Mouse (Mus musculus) thymus, adult 2 months (tissue): Measurements from ENCODE around the gene Mgll. TPM values are rescaled to one million over a fixed set of nuclear protein-coding genes. Genes with fewer than 3 reads are reported as not detected.

Experiments used
- DNase-seq: peaks from one replicate; pipeline ENCODE4 v3.0.0; 2021
- H3K27ac ChIP-seq: fragments of 200-500 bp; 2 replicates; pipeline ENCODE4 v1.5.1; 2012; ENCODE audit warnings: low read length, control low read depth; ENCODE audit not compliant: control insufficient read depth, insufficient read depth
- H3K27me3 ChIP-seq: fragments of 200-500 bp; 2 replicates; pipeline ENCODE4 v1.6.1; 2012; ENCODE audit warnings: mild to moderate bottlenecking, low read length, moderate library complexity, mixed read lengths; ENCODE audit not compliant: control insufficient read depth, insufficient read depth
- H3K36me3 ChIP-seq: fragments of 200-500 bp; 2 replicates; pipeline ENCODE4 v1.6.1; 2012; ENCODE audit warnings: mild to moderate bottlenecking, low read length, moderate library complexity; ENCODE audit not compliant: control insufficient read depth, insufficient read depth
- H3K4me1 ChIP-seq: fragments of 200-500 bp; replicated peaks from 2 replicates; pipeline ENCODE4 v1.6.1; 2012; ENCODE audit warnings: low read length; ENCODE audit not compliant: control insufficient read depth, insufficient read depth
- H3K4me3 ChIP-seq: fragments of 200-500 bp; 2 replicates; pipeline ENCODE4 v1.5.1; 2012; ENCODE audit warnings: mild to moderate bottlenecking, low read length, control low read depth, moderate library complexity; ENCODE audit not compliant: control insufficient read depth, insufficient read depth
- CTCF ChIP-seq: fragments of 200-500 bp; IDR thresholded peaks from 2 replicates; pipeline ENCODE4 v1.5.1; 2012; ENCODE audit warnings: mild to moderate bottlenecking, control low read depth, low read length, moderate library complexity, borderline replicate concordance; ENCODE audit not compliant: control insufficient read depth, poor library complexity, insufficient read depth; ENCODE audit errors: extremely low read depth
- POLR2A ChIP-seq: fragments of 200-500 bp; IDR thresholded peaks from 2 replicates; pipeline ENCODE4 v1.6.1; 2012; ENCODE audit warnings: mild to moderate bottlenecking, low read length, control low read depth, moderate library complexity; ENCODE audit not compliant: control insufficient read depth, poor library complexity, insufficient read depth; ENCODE audit errors: extremely low read depth
- WGBS: fragments of 180-500 bp; shearing (Covaris S2); methylation state at CpG from one replicate; pipeline ENCODE4 v1.1.7; 2018; 5-methylcytosine and 5-hydroxymethylcytosine counted together
- polyA plus RNA-seq: library from polyadenylated mRNA; depleted of rRNA; stranded (reverse); fragments of >200 nt; gene quantifications from 2 replicates; pipeline ENCODE4 v1.2.3, GENCODE M21; 2012

Mgll gene
- polyA plus RNA-seq, 1 experiment, result 60.3 TPM

GRCm38 (mm10) chr6:88781919-88782318 is 57.7 kb downstream of the Mgll start:
- TF ChIP-seq POLR2A (no peak), CTCF (no peak)
- DNase-seq, result no peak
- Histone ChIP-seq H3K27ac (no peak overlapping the region), H3K4me1 (peaks cover 5% of the 10 kb centered on the region; the same call in 1 of the 2 replicates), H3K36me3 (no peaks in the 10 kb centered on the region), H3K4me3 (no peak overlapping the region), H3K27me3 (no peaks in the 10 kb centered on the region)
- WGBS, result 94% methylated on average over 4 of the region's 4 CpGs

GRCm38 (mm10) chr6:88782981-88783397 is 58.8 kb downstream of the Mgll start:
- Histone ChIP-seq H3K36me3 (no peaks in the 10 kb centered on the region), H3K27me3 (no peaks in the 10 kb centered on the region), H3K4me3 (no peak overlapping the region), H3K27ac (no peak overlapping the region), H3K4me1 (peaks cover 5% of the 10 kb centered on the region; the same call in 1 of the 2 replicates)
- DNase-seq, result no peak
- WGBS, result 84% methylated on average over 4 of the region's 4 CpGs
- TF ChIP-seq CTCF (no peak), POLR2A (no peak)

- Histone ChIP-seq H3K4me1 (peaks cover 5% of the 10 kb centered on the region; the same call in 1 of the 2 replicates), H3K27me3 (no peaks in the 10 kb centered on the region), H3K36me3 (no peaks in the 10 kb centered on the region), H3K27ac (no peak overlapping the region), H3K4me3 (no peak overlapping the region)
- WGBS, result 82% methylated on average over 7 of the region's 7 CpGs
- TF ChIP-seq POLR2A (no peak), CTCF (no peak)
- DNase-seq, result no peak
Observed at GRCm38 (mm10) chr6:88784691-88785173, 60.5 kb downstream of the Mgll start.

GRCm38 (mm10) chr6:88785331-88785730 is 61.1 kb downstream of the Mgll start:
- 64% methylated on average over 5 of the region's 5 CpGs for WGBS
- TF ChIP-seq CTCF (no peak), POLR2A (no peak)
- Histone ChIP-seq H3K36me3 (no peaks in the 10 kb centered on the region), H3K4me3 (no peak overlapping the region), H3K27ac (no peak overlapping the region), H3K27me3 (no peaks in the 10 kb centered on the region), H3K4me1 (peaks cover 5% of the 10 kb centered on the region; the same call in 1 of the 2 replicates)
- no peak for DNase-seq

GRCm38 (mm10) chr6:88785781-88786542 is 61.8 kb downstream of the Mgll start:
- H3K4me1 ChIP-seq, result peaks cover 5% of the 10 kb centered on the region; the same call in 1 of the 2 replicates
- WGBS, result 93% methylated on average over 10 of the region's 10 CpGs

GRCm38 (mm10) chr6:88786732-88787445 is 62.7 kb downstream of the Mgll start:
- Histone ChIP-seq H3K4me1 (peaks cover 5% of the 10 kb centered on the region; the same call in 1 of the 2 replicates), H3K27me3 (no peaks in the 10 kb centered on the region), H3K27ac (no peak overlapping the region), H3K4me3 (no peak overlapping the region), H3K36me3 (no peaks in the 10 kb centered on the region)
- DNase-seq, result no peak
- WGBS, result 94% methylated on average over 15 of the region's 15 CpGs
- TF ChIP-seq CTCF, result no peak
- TF ChIP-seq POLR2A, result no peak

More at GRCm38 (mm10) chr6:88785781-88786542, 61.8 kb downstream of the Mgll start:
- Histone ChIP-seq H3K27me3 (no peaks in the 10 kb centered on the region), H3K27ac (no peak overlapping the region), H3K4me3 (no peak overlapping the region), H3K36me3 (no peaks in the 10 kb centered on the region)
- no peak for TF ChIP-seq POLR2A
- TF ChIP-seq CTCF, result no peak
- no peak for DNase-seq
